Mouse (Mus musculus) kidney, postnatal 0 days (tissue): ENCODE measurements at regions not wholly inside any gene's neighbourhood (a gene's known extent, or its start where the extent isn't known, plus 50 kb on each side); places are given as distances from the start of the nearest gene placed in this dataset.

Experiments used
- ATAC-seq: fragments of 200-750 bp; cut with Nextera tagmentation; replicated peaks from 2 replicates; pipeline ENCODE4 v1.8.0; 2017; ENCODE audit warnings: low read depth, moderate number of reproducible peaks, moderate TSS enrichment, moderate library complexity; ENCODE audit not compliant: low FRiP score
- DNase-seq: peaks from one replicate; pipeline ENCODE4 v3.0.0-alpha.2; 2016; ENCODE audit warnings: low spot score
- H3K27ac ChIP-seq: fragments of 300-500 bp; sonication (generic); 2 replicates; pipeline ENCODE4 v1.5.1; 2014; ENCODE audit warnings: mild to moderate bottlenecking
- H3K27me3 ChIP-seq: fragments of 300-500 bp; sonication (generic); 2 replicates; pipeline ENCODE4 v1.6.1; 2014; ENCODE audit warnings: low read length, mixed read lengths; ENCODE audit not compliant: insufficient read depth
- H3K36me3 ChIP-seq: fragments of 300-500 bp; sonication (generic); 2 replicates; pipeline ENCODE4 v1.6.1; 2014; ENCODE audit warnings: low read length, mixed read lengths; ENCODE audit not compliant: insufficient read depth
- H3K4me1 ChIP-seq: fragments of 300-500 bp; sonication (generic); replicated peaks from 2 replicates; pipeline ENCODE4 v1.6.1; 2014; ENCODE audit warnings: antibody characterized with exemption, low read length, mixed read lengths; ENCODE audit not compliant: insufficient read depth
- H3K4me2 ChIP-seq: fragments of 300-500 bp; sonication (generic); 2 replicates; pipeline ENCODE4 v1.6.1; 2014; ENCODE audit warnings: mild to moderate bottlenecking, low read length, moderate library complexity, mixed read lengths
- H3K4me3 ChIP-seq: fragments of 300-500 bp; sonication (generic); replicated peaks from 2 replicates; pipeline ENCODE4 v1.5.1; 2014; ENCODE audit warnings: low read depth, low read length
- H3K9ac ChIP-seq: fragments of 300-500 bp; sonication (generic); 2 replicates; pipeline ENCODE4 v1.6.1; 2014; ENCODE audit warnings: low read depth, low read length
- H3K9me3 ChIP-seq: fragments of 300-500 bp; sonication (generic); replicated peaks from 2 replicates; pipeline ENCODE4 v1.6.1; 2016; ENCODE audit warnings: low read length, inconsistent platforms, mixed read lengths
- CTCF ChIP-seq: IDR thresholded peaks from 2 replicates; pipeline ENCODE4 v1.5.1; 2016; ENCODE audit warnings: antibody characterized with exemption, low read depth, mild to moderate bottlenecking, moderate library complexity
- WGBS: fragments of 180-500 bp; shearing (Covaris S2); extraction: QIAGEN DNeasy Blood & Tissue Kit; methylation state at CpG from one replicate; pipeline ENCODE4 v1.1.7; 2014; 5-methylcytosine and 5-hydroxymethylcytosine counted together

DNA sequence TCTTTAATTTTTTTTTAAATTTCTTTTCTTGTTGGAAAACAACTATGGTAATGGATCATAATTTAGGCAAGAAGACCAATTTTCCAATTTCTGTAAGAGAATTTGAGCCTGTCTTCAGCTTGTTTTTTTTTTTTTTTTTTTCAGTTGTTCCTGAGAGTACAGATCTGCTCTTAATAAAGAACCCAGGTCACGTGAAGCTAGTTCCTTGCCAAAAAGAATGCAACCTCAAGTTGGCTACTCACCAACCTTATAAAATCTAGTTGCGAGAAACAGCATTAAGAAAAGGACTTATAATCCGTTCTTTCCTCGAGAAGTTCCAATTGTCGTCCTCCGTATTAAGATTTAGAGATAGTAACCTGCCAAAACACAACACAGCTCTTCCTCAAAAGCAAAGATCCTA, 58.3 kb upstream of the Intu start:
- Histone ChIP-seq H3K9ac (no peak overlapping the region), H3K4me1 (no peaks in the 10 kb centered on the region), H3K27ac (no peak overlapping the region), H3K36me3 (no peaks in the 10 kb centered on the region), H3K9me3 (no peaks in the 10 kb centered on the region), H3K4me2 (no peak overlapping the region), H3K27me3 (no peaks in the 10 kb centered on the region), H3K4me3 (no peak overlapping the region)
- 79% methylated on average over 6 of the region's 6 CpGs for WGBS
- DNase-seq (no peak), ATAC-seq (no peak)
- TF ChIP-seq CTCF: no peak

DNA sequence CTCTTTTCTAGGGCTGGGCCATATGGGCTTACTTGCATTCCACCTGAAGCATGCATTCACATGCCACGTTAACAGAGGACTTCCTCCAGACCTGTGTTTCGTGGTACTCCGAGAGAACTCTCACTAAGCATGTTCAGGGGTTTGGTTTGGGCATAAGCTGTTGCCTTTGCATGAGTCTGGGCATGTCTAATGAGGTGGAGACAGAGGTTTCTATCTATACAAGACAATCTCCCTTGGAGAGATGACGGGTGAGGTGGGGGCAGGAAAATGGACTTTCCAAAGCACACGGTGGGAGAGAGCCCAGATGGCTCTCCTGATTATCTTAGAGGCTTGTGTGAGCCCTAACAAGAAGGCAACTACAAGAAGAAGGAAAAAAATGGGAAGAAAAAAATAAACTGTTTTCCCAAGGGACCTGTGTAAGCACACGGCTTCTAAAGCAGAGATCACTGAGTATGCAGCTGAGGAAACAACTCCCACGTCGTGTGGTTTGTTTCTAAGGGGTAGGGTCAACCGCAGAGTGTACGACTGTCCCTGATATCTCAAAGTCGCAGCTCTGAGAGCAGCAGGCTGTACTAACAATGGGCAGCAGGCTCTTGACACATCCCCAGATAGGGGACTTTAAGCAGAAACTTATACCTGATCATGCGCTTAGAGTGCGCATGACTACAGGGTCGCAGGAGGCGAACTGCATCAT, 50.7 kb upstream of the Intu start:
- H3K4me3 ChIP-seq: no peak overlapping the region
- no peak for ATAC-seq

More for the DNA sequence above, 50.7 kb upstream of the Intu start:
- Histone ChIP-seq H3K4me2 (no peak overlapping the region), H3K4me1 (peaks cover 3% of the 10 kb centered on the region; the same call in 1 of the 2 replicates), H3K27ac (no peak overlapping the region), H3K9ac (no peak overlapping the region), H3K36me3 (no peaks in the 10 kb centered on the region), H3K27me3 (no peaks in the 10 kb centered on the region), H3K9me3 (no peaks in the 10 kb centered on the region)
- DNase-seq: peak; percentile 51
- WGBS: 57% methylated on average over 15 of the region's 15 CpGs
- no peak for TF ChIP-seq CTCF
